Mouse (Mus musculus) kidney, embryonic 16.5 days (tissue): Measurements from ENCODE around the gene Casp7. TPM values are rescaled to one million over a fixed set of nuclear protein-coding genes. Genes with fewer than 3 reads are reported as not detected.

Experiments
- ATAC-seq: fragments of 200-750 bp; cut with Nextera tagmentation; 2 replicates; pipeline ENCODE4 v1.8.0; 2017; ENCODE audit warnings: moderate TSS enrichment; ENCODE audit not compliant: low FRiP score, low TSS enrichment
- H3K27ac ChIP-seq: fragments of 300-500 bp; sonication (generic); 2 replicates; pipeline ENCODE4 v1.5.1; 2014; ENCODE audit warnings: low read length
- H3K27me3 ChIP-seq: fragments of 300-500 bp; sonication (generic); 2 replicates; pipeline ENCODE4 v1.6.1; 2014; ENCODE audit warnings: low read length, control low read depth, mixed read lengths; ENCODE audit not compliant: insufficient read depth
- H3K36me3 ChIP-seq: fragments of 300-500 bp; sonication (generic); 2 replicates; pipeline ENCODE4 v1.6.1; 2014; ENCODE audit warnings: low read length, control low read depth, mixed read lengths; ENCODE audit not compliant: insufficient read depth
- H3K4me1 ChIP-seq: fragments of 300-500 bp; sonication (generic); 2 replicates; pipeline ENCODE4 v1.6.1; 2014; ENCODE audit warnings: low read length, control low read depth, mixed read lengths; ENCODE audit not compliant: insufficient read depth
- H3K4me2 ChIP-seq: fragments of 300-500 bp; sonication (generic); replicated peaks from 2 replicates; pipeline ENCODE4 v1.6.1; 2014; ENCODE audit warnings: low read depth, low read length
- H3K4me3 ChIP-seq: fragments of 300-500 bp; sonication (generic); 2 replicates; pipeline ENCODE4 v1.5.1; 2014; ENCODE audit warnings: mild to moderate bottlenecking, low read length
- H3K9ac ChIP-seq: fragments of 300-500 bp; sonication (generic); replicated peaks from 2 replicates; pipeline ENCODE4 v1.6.1; 2014; ENCODE audit warnings: low read length
- H3K9me3 ChIP-seq: fragments of 300-500 bp; sonication (generic); 2 replicates; pipeline ENCODE4 v1.6.1; 2016; ENCODE audit warnings: low read length, control low read depth
- WGBS: fragments of 180-500 bp; shearing (Covaris S2); extraction: QIAGEN DNeasy Blood & Tissue Kit; methylation state at CpG from one replicate; pipeline ENCODE4 v1.1.7; 2014; 5-methylcytosine and 5-hydroxymethylcytosine counted together
- polyA plus RNA-seq: library from polyadenylated mRNA; unstranded; fragments of >200 nt; fragmentation: Nextera tagmentation; extraction: Ambion mirVana; gene quantifications from 2 replicates; pipeline ENCODE4 v1.2.1, GENCODE M21; 2015

The Casp7 gene
- polyA plus RNA-seq, 1 experiment from 2014 or later, result 26.6 TPM

DNA sequence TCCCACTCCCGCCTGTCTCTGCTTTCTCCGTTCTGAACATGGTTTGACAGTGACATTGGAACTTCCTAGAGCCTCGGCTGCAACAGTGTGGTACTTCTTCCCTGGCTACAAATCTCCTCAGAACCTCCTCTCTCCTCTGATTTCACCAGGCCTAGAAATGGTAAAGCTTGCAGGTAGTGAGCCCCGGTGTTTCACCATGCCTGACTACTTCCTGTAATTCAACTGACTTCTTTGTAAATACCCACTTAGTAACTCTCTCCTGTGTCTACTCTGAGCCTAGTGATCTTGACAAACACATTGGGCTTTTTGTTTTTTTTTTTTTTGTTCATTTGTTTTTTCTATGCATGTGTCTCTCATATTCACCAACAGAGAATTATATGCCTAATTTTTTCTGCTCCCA is 57.9 kb downstream of the Casp7 start:
- ATAC-seq, result no peak
- Histone ChIP-seq H3K27me3 (no peaks in the 10 kb centered on the region), H3K4me1 (peaks cover 10% of the 10 kb centered on the region; the same call in 1 of the 2 replicates), H3K27ac (no peak overlapping the region), H3K4me2 (no peak overlapping the region), H3K4me3 (no peak overlapping the region), H3K9me3 (no peaks in the 10 kb centered on the region), H3K36me3 (no peaks in the 10 kb centered on the region), H3K9ac (no peak overlapping the region)
- WGBS, result 49% methylated on average over 4 of the region's 4 CpGs

DNA sequence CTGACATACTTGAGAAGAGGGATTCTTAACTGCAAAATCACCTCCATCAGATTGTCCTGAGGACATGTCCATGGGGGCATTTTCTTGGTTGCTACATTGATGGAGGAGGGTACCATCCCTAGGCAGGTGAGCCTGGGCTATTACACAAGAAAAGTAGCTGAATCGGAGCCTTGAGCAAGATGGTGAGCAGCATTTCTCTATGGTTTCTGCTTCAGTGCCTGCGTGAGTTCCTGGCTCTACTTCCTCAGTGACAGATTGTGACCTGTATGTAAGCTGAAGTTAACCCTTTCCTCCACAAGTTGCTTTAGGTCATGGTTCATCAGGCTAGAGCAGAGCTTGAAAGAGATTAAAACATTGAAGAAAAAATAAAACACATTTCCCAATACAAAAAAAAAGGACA is 58.4 kb downstream of the Casp7 start:
- Histone ChIP-seq H3K9ac (no peak overlapping the region), H3K4me3 (no peak overlapping the region), H3K4me1 (peaks cover 10% of the 10 kb centered on the region; the same call in 1 of the 2 replicates), H3K27me3 (no peaks in the 10 kb centered on the region), H3K9me3 (no peaks in the 10 kb centered on the region), H3K36me3 (no peaks in the 10 kb centered on the region), H3K4me2 (no peak overlapping the region), H3K27ac (no peak overlapping the region)
- ATAC-seq, result no peak
- WGBS, result 19% methylated on average over 2 of the region's 2 CpGs

DNA sequence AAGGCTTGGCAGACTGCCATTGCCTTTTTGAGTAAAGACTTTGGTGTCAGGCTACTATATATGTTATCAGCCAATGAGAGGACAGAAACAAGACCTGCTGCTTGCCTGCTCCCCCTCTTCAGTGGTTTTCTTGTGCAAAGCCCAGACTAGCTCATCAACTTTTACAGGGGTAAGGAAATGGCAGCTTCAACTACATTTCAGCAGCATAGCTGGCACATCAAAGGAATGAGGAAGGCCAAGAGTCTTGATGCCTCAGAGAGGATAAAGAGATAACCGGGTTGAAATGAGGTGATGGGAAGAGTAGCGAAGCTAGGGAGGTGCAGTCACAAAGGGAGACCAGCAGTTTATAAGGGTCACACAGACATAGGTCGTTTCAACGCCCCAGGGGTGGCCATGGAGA is 60.6 kb downstream of the Casp7 start:
- no peak for ATAC-seq
- 62% methylated on average over 4 of the region's 4 CpGs for WGBS

DNA sequence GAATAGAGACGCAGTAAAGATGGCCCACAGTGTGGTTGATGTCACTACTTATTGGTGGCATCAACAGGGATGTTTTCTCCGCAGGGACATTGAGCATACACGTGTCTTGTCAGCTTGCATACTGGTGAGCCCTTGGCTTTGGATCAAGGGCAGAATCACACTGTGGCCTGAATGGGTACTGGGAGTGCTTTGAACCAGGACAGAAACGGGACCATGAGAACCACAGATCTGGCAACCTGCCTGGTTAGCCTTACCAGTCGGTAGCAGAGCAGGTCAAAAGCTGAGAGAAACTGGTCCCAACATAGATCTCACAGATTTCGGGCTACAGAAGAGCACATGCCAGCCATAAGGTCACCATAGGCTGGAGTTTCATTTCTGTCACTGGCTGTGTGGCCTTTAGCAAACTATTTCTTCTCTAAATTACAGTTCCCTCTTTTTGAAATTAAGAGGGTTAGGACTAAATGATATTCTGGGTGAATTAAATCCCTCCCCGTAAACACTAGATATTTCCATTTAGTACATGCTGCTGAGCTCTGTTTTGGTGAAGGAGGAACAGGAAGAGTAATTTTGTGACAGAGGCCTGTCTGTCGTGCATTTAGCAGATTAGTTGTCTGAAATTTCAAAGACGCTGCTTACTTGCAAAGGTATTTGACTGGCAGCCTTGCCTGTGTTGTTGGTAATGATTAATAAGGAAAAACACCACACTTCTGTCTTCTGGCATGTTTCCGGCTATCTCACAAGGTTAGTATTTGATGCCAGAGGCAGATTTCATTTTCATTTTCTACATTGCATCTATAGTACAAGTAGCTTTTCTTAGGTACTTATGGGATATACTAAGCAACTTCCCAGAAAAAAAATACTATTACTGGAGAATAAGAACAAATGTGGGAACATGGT is 62.5 kb downstream of the Casp7 start:
- Histone ChIP-seq H3K4me1 (peaks cover 3% of the 10 kb centered on the region; the same call in 1 of the 2 replicates), H3K9me3 (no peaks in the 10 kb centered on the region), H3K4me2 (no peak overlapping the region), H3K9ac (no peak overlapping the region), H3K4me3 (no peak overlapping the region), H3K27ac (no peak overlapping the region), H3K36me3 (no peaks in the 10 kb centered on the region), H3K27me3 (no peaks in the 10 kb centered on the region)
- ATAC-seq, result no peak
- 79% methylated on average over 10 of the region's 10 CpGs for WGBS

More for the DNA sequence above, 60.6 kb downstream of the Casp7 start:
- Histone ChIP-seq H3K9me3 (no peaks in the 10 kb centered on the region), H3K27ac (no peak overlapping the region), H3K4me3 (no peak overlapping the region), H3K27me3 (no peaks in the 10 kb centered on the region), H3K36me3 (no peaks in the 10 kb centered on the region), H3K4me1 (peaks cover 3% of the 10 kb centered on the region; the same call in 1 of the 2 replicates), H3K4me2 (no peak overlapping the region), H3K9ac (no peak overlapping the region)

DNA sequence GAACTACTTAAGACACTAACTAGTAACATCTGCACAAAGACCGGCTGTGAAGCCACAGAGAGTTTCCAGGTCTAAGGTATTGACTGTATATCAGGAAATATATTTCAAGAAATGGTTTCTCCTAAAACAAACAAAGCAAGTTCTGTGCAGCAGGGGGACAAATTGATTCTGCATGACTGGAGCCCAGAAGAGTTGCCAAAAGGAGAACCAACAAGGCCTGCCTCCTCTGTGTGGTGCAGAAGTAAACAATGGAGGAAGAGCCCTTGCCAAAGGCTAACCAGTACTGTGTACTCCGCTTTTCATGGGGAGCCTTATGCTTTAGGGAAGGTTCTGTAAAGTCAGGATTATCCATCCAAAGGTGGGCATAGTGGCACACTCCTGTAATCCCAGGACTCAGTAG is 63.3 kb downstream of the Casp7 start:
- Histone ChIP-seq H3K27me3 (no peaks in the 10 kb centered on the region), H3K9me3 (no peaks in the 10 kb centered on the region), H3K9ac (no peak overlapping the region), H3K4me3 (no peak overlapping the region), H3K36me3 (no peaks in the 10 kb centered on the region), H3K4me1 (peaks cover 3% of the 10 kb centered on the region; the same call in 1 of the 2 replicates), H3K27ac (no peak overlapping the region), H3K4me2 (no peak overlapping the region)
- ATAC-seq, result no peak
- 77% methylated on average over 2 of the region's 2 CpGs for WGBS

DNA sequence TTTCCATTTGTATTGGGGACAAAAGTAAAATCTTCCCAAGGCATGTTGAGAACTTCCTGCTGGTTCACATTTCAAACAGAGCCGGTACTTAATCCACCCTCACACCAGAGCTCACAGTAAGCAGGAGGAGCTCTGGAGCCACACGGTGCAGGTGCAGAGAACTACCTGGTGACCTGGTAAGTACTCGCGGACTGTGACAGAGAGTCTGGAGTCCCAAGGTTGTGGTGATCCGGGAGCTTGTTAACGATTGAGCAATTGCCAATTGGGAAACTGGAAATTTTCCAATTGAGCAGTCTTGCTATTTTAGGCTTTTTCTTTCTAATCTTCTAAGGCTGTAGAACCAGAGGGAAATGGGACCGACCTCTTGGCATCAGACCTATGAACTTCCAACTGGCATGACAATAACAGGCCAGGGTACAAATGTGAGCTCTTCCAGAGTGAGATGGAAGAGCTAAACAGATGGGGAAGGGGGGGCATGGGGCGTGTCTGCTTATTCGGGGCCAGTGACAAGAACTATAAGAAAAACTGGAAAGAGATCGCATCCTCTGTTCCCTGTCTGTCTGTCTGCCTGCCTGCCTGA is 64.7 kb downstream of the Casp7 start, which contains the start of gene Plekhs1:
Gene Plekhs1, plus strand, starts transcription at position 119 of the 580 bp plus-strand sequence.
- Histone ChIP-seq H3K4me3 (no peak within 1 kb of the TSS), H3K27me3 (no peaks in the 10 kb centered on the region), H3K9ac (no peak within 1 kb of the TSS), H3K4me1 (no peaks in the 10 kb centered on the region), H3K27ac (no peak within 1 kb of the TSS), H3K4me2 (no peak within 1 kb of the TSS), H3K9me3 (no peaks in the 10 kb centered on the region), H3K36me3 (no peaks in the 10 kb centered on the region)
- ATAC-seq, result no peak
- 55% methylated on average over 10 of the region's 10 CpGs for WGBS

DNA sequence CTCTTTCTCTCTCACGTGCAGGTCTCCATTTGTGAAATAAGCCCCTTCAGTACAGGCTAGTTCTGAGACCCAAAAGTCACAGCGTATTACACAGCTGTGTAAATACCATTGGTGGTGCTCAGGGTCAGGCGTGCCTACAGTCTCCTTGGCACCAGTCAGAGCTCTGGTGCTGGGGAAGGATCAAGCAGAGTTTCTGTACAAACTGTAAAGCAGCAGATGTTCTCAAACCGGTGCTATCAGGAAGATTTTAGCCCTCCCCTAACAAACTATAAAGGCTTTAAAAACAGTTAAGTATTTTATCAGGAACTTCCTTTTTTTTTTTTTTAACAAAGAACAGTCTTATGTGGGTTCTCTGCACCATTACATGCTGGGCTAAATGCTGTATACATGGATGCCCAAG is 65.9 kb downstream of the Casp7 start:
- WGBS, result 70% methylated on average over 4 of the region's 4 CpGs
- H3K27me3 ChIP-seq, result no peaks in the 10 kb centered on the region
- H3K4me2 ChIP-seq, result no peak overlapping the region
- no peak for ATAC-seq
- no peaks in the 10 kb centered on the region for H3K36me3 ChIP-seq
- H3K27ac ChIP-seq, result no peak overlapping the region
- H3K9ac ChIP-seq, result no peak overlapping the region
- H3K9me3 ChIP-seq, result no peaks in the 10 kb centered on the region
- no peaks in the 10 kb centered on the region for H3K4me1 ChIP-seq
- H3K4me3 ChIP-seq, result no peak overlapping the region

DNA sequence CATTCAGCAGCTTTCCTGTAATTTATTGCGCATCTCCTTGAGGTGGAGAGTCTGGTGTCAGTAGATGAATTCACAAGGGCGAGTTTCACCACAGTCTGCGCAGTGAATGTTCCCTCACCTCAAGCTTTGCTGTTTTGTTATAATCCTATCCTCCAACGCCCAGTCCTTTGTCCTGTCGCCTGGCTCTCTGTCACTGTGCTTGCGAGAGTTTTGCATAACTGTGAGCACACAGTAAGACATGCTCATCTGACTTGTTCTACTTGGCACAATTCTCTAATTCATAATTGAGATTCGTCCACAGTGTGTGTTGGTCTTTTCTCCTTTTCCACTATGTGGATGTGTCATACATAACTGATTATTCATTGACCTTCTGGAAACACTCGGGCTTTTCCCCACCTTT is 69.6 kb downstream of the Casp7 start:
- no peak for ATAC-seq
- H3K4me3 ChIP-seq, result no peak overlapping the region
- H3K4me1 ChIP-seq, result no peaks in the 10 kb centered on the region
- 84% methylated on average over 8 of the region's 8 CpGs for WGBS
- H3K9ac ChIP-seq, result no peak overlapping the region
- no peaks in the 10 kb centered on the region for H3K27me3 ChIP-seq
- no peak overlapping the region for H3K4me2 ChIP-seq
- H3K27ac ChIP-seq, result no peak overlapping the region
- no peaks in the 10 kb centered on the region for H3K36me3 ChIP-seq
- no peaks in the 10 kb centered on the region for H3K9me3 ChIP-seq

DNA sequence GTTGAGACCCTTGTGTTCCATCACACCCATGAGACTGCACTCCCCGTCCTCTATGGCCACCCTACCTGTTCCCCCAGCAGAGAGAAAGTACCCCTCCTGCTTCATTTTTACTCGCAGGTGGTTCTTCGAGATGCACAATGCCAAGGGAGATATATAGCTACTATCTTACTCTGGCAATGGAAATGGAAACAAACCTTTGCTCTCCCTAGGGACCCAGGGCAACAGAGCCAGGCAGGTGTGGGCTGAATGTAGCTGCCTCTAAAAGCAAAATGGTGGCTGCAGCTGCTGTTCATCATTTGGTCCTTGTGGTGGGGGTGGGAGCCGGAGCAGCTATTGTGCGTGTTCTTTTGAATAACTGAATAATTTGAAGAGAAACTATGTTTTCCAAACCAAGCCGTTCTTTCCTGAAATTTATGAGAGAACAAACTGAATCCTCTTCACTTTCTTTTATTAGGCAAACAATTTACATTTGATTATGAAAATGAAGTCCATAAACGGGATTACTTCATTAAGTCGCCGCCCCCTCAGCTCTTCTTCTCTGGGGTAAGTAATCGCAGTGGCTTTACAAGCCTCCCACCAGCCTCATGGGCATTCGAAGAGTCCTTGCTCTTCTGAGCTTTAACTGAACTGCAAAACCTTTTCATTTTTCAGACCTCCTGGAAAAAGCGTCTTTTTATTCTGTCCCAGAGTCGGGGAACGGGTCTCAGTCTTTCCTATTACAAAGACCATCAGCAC is 73.5 kb downstream of the Casp7 start:
- Histone ChIP-seq H3K4me2 (no peak overlapping the region), H3K27ac (no peak overlapping the region), H3K4me1 (no peaks in the 10 kb centered on the region), H3K4me3 (no peak overlapping the region), H3K9ac (no peak overlapping the region), H3K27me3 (0 out of 2 replicates have a peak, but pooled peaks cover 3% of the 10 kb centered on the region), H3K9me3 (no peaks in the 10 kb centered on the region), H3K36me3 (no peaks in the 10 kb centered on the region)
- no peak for ATAC-seq
- 85% methylated on average over 14 of the region's 14 CpGs for WGBS
